Mouse (Mus musculus) frontal cortex, postnatal 14 days (tissue): ENCODE results near the gene Gse1.

Experiments
- DNase-seq, 2 experiments: peaks; one replicate each; pipeline ENCODE4 v3.0.0; 2022; ENCODE audit warnings: low spot score in 2 of 2

Gene Gse1

DNA sequence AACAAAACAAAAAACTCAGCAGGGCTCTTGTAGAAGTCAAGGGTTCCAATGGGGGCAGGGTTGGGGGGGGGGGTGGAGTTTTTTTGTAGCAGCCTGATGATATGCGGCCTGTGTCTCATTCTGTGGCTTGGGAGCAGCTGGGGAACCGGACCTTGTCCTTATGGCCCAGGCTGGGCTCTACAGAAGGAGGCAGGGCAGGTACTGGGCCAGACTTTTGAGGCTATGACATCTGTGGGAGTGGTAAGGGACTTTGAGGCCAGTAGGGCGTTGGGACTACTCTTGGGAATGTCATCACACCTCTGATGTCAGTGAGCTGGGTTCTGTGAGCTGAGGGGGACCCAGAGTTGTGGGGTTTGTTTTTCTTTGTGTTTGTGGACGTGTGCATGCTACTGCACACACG lies 267.2 kb downstream of the Gse1 start:
- DNase-seq, result no peak

- DNase-seq, result no peak
Observed at GRCm38 (mm10) chr8:120496478-120496877, 268.2 kb downstream of the Gse1 start.

GRCm38 (mm10) chr8:120497503-120497946 lies 269.3 kb downstream of the Gse1 start:
- DNase-seq, result no peak

- no peak for DNase-seq
Observed at GRCm38 (mm10) chr8:120498349-120498831, 270.1 kb downstream of the Gse1 start.

GRCm38 (mm10) chr8:120498926-120499605 lies 270.8 kb downstream of the Gse1 start:
- DNase-seq, result no peak

DNA sequence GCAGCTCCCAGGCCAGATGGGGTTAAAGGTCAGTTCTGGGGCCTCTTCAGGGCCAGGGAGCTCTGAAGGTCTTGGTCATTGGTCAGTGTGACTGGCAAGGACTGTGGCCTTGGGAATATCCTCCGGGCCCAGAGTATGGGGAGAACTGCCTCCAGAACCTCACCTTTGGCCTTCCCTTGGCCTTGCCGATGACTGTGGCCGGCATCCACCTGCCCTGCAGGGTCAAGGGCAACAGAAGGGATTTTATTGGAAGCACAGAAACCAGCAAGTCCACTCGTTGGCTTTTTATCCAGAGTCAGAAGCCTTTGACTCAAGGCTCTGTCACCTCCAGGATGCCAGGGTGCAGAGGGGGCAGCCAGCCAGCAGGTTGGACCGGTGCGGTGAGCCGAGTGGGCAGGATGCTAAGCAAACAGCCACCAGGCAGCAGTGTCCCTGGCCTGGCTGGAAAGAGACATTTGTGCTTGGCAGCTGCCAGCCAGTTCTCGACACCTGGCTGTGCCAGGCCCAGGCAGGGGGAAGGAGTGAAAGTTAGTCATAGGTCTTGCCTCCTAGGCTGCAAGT lies 272.5 kb downstream of the Gse1 start:
- no peak for DNase-seq

- no peak for DNase-seq
Observed at GRCm38 (mm10) chr8:120501426-120501825, 273.2 kb downstream of the Gse1 start.

DNA sequence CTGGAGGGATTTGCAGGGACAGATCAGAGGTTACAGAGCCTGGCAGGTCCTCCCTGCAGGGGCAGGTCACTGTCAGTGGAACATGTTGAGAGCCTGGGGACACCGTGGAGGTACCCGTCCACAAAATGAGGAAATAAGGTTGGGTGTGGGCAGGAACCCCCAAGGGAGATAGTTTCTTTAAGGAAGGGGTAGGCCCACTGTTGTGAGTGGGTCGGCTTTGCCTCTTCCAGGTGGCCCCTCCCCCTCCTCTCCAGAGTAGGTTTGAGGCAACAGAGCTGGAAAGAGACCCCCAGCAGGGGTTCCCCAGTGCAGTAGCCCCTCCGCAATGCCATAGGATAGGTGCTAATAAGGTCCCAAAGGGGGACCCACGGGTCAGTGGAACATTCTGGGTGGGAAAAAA lies 274.2 kb downstream of the Gse1 start:
- no peak for DNase-seq

DNA sequence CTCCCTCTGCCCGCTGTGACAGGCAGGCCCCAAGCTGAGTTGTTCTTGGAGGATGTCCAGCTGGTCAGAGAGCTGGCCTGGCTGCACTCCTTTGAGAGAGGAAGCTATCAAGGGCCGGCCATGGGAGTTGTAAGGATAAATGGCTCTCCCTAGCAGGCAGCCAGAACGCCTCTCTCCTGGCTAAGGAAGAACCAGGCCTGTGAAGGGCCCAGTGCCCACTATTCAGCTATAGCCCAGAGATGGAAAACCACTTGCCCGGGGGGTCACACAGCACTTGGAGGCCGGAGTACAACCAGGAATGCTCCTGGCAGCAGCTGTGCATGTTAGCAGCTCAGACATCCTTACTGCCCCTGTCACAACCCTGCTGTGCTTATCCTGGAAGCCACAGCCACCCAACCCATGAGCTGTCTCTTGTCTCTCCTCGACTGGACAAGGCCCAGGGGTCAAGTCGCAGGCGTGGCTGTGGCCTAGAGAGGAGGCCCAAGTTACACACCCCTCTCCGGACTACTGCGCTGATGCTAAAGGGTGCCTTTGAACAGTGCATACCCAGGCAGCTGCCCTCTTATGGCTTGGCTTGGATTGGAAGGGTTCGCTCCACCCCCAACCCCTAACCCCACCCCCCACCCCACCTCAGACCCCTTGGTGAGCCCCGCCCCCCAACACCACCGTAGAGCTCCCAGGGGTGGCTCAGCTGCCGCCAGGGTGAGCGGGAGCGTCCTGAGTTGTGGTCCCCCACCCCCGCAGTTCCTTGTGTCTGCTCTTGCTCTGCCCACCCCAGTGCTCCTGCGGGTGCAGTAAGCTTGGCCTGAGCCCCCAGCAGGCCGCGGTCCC lies 276.2 kb downstream of the Gse1 start:
- no peak for DNase-seq

DNA sequence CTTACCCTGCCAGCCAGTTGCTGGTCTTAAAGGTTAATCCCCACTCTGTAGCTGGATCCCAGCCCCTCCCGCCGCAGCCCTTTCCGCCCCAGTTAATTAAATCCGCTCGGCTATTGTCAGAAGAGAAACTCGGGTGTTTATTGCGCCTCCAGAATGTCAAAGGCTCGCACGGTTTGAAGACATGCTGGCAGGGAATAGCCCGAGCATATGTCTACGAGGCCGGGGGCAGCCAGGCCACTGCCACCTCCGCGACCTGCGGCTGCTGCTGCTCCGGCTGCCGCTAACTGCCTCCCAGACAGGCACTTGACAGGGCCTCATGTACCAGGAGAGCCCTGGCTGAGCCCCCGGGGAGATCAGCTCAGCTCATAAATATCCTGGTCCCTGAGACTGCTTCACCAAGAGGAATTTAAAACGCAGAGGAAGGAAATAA lies 276.8 kb downstream of the Gse1 start:
- no peak for DNase-seq

DNA sequence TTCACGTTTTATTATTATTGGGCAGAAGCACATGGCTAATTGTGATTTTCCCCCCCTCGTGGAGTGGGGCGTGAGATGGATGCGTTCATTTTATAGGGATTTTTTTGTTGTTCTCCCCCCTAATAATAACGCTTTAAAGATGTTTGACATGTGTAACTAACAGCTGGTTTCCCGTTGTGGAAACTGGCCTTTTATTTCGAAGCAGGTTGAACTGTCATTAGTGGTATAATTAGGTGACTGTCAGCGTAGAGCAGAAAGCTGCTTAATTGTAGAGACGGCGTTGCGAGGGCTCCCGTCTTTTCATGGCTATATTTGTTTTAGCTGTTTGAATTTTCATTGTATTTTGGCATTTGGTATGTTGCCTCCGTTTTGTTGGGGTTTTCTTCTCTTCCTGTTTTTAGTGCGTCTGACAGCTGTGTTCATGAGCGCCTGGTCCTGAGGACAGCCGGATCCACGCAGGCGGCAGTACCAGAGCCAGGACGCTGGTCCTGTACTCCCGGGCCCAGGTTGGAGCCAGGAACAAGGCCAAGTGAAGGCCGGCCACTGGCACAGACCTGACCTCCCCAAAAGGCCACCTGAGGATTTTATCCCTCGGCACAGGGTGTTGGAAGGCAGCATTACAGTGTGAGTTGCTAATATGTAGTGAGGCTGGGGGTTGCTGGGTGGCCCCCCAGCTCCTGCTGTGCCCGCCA lies 277.5 kb downstream of the Gse1 start:
- no peak for DNase-seq

DNA sequence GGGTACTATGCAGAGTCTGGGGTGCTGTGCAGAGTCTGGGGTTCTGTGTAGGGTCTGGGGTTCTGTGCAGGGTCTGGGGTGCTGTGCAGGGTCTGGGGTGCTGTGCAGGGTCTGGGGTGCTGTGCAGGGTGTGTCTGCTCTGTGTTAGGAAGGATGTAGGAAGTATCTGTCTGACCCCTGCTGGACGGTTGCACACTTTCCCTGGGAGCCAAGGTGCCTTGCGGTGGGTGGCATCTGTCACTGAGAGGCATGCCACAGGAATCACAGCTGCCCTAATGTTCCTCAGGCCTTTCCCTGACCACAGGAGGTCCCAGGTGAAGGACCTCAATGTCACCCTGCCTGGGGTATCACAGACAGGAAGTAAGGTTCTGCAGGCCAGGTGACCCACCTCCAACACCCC lies 278.3 kb downstream of the Gse1 start:
- no peak for DNase-seq

- DNase-seq, result no peak
Observed at GRCm38 (mm10) chr8:120507290-120507689, 279.0 kb downstream of the Gse1 start.

GRCm38 (mm10) chr8:120509136-120510034 lies 281.1 kb downstream of the Gse1 start:
- no peak for DNase-seq

DNA sequence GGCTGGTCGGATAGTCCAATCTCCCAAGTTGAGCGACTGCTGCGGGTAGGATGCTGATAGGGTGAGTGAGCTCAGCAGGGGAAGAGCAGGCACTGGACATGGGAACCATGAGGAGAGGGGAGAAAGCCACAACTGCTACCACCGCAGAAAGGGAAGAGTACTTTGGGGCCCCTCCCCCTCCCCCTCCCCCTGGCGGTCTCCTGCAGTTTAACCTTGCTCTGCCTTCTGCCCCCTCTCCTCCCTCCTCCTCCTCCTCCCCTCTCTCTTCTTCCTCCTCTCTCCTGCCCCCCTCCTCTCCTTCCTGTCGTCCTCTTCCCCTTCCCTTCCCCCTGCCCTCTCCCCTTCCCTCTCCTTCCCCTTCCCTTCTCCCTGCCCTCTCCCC lies 281.8 kb downstream of the Gse1 start:
- no peak for DNase-seq

GRCm38 (mm10) chr8:120510863-120511457 lies 282.7 kb downstream of the Gse1 start:
- no peak for DNase-seq

DNA sequence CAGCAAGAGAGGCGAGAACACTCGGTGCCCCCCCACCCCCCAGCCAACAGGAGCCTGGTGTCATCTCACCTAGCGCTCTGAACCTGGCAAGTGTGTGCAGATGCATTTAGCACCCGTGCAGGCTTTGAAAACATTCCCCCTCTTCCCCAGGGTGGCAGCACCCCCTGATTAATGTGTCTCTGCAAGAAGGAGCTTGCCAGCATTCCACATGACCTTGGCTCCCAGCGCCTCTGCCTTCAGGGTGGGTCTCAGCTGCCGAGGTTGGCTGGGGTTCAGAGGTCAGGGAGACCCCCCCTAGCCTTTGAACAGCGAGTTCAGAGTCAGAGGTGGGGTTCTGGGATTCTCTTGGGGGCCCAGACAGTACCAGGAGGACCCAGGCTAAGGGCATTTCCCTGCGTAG lies 283.5 kb downstream of the Gse1 start:
- DNase-seq, result no peak

DNA sequence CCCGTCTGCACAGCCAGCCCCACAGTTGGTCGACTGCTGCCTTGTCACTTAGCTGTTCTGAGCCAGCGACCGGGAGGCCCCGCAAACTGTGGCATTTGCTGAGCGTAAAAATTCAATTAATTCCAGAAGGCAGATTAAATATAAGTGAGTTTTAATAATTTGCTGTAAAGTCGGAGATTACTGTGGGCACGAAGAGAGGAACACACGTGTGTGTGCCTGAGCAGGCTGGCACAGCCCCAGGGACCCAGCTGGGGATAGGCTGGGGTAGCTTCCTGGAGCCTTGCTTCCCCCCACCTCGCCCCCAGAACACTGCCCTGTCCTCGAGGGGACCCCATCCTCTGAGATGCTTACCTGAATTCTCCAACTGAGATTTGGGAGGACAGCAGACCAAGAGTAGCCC lies 284.1 kb downstream of the Gse1 start:
- DNase-seq, result no peak

DNA sequence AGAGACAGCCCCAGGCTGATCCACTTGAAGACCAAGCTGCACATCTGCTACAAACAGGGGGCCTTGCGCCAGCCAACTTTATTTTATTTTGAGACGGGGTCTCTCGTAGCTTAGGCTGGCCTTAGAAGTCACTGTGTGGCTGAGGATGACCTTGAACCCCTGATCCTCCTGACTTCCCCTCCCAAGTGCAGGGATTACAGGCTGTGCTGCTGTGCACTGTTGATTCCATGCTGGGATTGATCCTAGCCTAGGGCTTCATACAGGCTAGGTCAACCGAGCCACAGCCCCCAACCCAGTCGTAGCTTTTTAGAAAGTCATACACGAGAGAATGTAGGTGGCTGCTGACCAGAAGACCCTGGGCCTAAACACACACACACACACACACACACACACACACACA lies 284.9 kb downstream of the Gse1 start:
- DNase-seq, result no peak

DNA sequence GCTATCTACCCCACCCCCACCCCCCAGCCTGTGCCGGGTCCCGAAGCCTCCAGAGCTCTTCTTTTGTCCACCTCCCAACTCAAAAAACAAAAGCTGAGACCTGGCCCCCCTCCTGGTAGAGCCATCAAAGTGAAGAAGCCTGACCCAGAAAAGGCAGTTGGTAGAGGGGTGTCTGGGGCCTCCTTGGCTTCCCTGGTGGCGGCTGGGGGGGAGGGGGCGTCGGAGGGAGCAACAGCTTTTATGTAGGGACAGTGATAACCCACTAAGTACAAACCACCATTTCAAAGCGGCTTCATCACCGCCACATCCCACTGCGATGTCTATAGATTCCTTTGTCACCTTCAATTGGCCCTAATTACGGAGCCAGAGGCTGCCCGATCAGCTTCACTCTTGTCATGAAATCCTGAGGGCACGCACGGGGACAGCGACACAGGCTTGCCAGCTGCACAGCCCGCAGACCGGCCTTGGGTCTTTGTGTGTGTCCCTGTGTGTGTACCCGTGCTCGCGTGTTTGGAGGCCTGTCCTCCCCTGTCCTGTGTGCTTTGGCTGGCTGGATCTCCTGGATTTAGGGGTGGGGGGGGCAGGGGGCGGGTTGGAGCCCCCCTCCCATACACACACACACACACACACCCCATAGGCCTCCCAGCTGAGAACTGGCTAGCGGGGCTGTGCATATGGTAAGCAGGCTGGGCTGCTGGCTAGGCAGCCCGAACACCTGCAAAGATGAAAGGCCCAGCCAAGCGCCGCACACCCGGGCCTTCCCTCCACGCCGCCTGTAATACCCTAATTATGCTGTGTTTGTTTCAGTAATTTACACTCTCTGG lies 285.6 kb downstream of the Gse1 start:
- DNase-seq, result no peak
